Mouse (Mus musculus) Muller cell, postnatal 12 days (primary cell): ENCODE measurements at regions not wholly inside any gene's neighbourhood (a gene's known extent, or its start where the extent isn't known, plus 50 kb on each side); places are given as distances from the start of the nearest gene placed in this dataset.

Experiments used
- DNase-seq: peaks from one replicate; pipeline ENCODE4 v3.0.0-alpha.2; 2015; ENCODE audit errors: inconsistent ontology term

- DNase-seq: peak; percentile 88
Measured at GRCm38 (mm10) chr5:28919296-28920063, 276.3 kb upstream of the Rnf32 start.

DNA sequence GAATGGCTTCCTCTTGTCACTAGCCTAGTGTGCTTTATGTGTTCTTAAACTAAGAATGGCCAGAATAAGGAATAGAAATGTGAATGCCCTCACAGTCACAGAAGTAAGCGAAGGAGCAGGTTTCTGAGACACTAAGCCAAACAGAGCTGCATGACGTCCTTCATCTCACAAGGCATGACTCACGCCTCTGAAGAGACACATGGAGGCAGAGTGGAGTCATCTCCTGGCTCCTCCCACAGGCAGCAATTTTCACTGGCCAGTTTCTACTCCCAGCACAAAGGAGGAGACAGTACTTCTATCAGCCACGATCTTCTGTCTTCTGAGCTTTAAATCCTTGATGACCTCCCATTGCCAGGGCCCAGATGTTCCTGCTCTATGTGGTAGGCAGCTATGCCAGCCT is 291.3 kb upstream of the Rnf32 start:
- DNase-seq: peak; percentile 24

GRCm38 (mm10) chr5:28903805-28904320 is 291.9 kb upstream of the Rnf32 start:
- no peak for DNase-seq

DNA sequence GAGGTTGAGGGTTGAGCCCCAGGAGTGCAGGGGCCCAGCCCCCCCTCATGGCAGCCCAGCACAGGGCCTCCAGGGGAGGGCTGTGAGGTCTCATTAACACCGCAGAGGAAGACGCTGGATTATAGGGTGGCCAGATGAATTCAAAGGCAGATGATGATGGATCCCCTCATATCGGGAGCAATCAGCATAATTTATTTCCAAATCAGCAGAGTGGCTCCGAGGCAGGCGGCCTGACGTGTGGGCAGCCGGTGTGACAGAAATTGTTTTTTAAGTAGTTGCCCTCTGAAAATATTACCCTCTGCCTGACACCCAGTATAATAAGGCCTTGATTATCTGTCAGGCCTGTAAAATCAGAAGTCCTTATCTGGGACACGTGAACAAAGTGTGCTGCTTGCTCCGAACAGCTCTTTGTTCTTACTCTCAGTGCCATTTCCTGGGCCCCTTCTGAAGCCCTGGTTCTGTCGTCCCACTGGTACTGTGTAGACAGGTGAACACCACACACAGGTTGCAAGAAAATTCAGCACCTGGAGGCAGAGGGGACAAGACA is 303.0 kb upstream of the Rnf32 start:
- DNase-seq: no peak

DNA sequence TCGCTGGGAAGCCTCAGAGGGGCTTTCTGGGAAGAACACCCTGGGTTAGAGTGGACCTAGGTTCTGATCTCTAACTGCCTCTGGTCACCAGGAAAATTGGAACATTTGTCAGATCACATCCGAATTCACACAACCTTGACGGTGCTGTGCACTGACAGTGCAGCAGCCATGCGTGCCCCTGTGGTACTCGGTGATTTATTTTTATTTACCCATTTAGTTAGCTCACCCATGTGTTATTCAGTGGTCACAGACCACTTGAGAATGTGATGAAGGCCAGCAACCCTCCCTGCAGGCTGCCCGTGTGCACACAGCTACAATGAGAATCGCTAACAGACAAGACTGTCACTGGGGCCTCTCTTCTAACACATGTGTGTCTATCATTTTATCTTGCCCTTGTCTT is 303.8 kb upstream of the Rnf32 start:
- no peak for DNase-seq

DNA sequence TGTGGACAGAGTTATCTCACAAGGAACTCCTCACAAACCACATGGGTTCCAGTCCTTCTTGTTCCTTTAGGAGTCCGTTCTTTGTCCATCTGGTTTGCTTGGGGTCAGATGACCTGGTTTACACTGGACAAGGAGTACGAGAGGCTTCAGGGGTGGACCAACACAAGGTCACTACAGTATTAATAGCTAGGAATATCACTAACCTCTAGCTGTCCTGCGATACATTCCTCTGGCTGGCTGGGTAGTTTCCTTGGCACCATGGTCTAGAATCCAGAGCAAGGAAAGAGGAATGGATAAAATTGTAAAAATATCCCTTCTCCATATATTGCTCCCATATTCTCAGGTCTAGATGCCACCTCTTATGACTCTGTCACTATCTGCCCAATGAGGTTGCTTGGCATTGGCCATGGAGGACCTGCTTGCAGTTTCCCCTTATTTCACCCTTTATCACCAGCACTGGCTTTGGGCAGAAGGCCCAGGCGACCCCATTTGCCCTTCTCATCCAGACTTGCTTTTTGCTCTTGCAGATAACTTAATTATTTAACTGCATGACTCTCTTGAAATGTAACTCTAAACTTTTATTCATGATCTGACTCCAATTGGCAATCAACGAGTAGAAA is 310.9 kb upstream of the Rnf32 start:
- DNase-seq: no peak

GRCm38 (mm10) chr5:28876199-28876598 is 319.6 kb upstream of the Rnf32 start:
- DNase-seq: no peak

DNA sequence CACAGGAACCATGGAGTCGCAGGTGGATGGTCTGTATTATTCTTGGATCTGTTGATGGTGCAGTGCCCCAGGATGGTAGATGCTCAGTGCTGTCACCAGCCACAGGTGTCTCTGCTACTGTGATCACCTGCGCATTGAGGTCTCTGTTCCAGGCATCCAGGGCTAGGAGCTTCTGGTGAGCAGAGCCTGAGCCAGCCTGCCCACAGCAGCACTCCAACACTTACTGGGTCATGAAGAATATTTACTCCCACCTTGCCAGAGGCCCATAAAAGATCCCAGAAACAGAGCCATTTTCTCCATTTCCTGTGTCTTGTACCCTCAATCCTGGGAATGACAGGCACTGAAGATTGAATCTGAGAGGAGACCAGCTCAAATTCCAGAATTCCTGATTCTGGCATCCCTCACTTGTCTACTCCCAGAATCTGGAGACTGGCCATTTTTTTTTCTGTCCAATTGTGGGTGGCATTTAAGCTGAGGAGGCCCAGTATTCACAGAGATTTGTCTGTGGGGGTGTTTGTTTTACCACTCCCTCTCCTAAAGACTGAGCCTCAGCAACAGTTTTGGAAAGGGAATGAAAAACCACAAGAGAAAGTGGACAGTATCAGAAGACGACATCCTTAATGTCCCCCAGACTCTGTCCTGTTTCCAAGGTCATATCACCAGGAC is 322.1 kb upstream of the Rnf32 start:
- peak; percentile 49 for DNase-seq

DNA sequence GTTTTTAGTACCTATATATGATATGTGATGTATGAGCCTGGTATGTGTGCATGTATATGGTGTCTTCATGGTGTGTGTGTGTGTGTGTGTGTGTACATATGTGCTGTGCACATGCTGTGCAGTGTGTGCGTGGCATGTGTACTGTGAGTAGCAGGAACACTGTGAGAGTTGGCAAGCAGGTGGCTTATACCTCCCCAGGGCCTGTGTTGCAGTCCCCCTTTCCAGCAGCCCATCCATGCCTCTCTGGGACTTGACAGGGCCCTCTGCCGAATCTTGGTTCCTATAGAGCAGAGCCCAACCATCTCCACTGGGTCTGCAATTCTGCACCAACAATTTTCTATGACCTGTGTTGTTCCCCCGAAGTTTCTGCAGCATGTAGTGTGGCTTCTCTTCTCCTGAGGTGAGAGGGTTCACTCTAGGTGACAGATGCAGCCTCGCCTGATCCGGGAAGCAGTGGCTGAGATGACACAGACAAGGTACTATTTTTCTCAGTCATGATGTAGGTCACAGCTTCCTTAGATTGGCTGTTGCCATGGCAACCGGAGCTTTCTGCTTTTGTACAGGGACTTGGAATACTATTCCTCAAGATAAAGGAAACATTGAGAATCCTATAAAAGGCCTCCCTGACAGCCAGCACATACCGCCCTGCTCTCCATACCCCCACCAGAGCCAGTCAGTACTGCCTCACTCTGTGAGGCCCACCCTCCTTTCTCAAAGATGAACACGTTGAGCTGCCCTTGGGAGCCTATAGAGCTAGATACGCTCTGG is 336.0 kb upstream of the Rnf32 start:
- no peak for DNase-seq

DNA sequence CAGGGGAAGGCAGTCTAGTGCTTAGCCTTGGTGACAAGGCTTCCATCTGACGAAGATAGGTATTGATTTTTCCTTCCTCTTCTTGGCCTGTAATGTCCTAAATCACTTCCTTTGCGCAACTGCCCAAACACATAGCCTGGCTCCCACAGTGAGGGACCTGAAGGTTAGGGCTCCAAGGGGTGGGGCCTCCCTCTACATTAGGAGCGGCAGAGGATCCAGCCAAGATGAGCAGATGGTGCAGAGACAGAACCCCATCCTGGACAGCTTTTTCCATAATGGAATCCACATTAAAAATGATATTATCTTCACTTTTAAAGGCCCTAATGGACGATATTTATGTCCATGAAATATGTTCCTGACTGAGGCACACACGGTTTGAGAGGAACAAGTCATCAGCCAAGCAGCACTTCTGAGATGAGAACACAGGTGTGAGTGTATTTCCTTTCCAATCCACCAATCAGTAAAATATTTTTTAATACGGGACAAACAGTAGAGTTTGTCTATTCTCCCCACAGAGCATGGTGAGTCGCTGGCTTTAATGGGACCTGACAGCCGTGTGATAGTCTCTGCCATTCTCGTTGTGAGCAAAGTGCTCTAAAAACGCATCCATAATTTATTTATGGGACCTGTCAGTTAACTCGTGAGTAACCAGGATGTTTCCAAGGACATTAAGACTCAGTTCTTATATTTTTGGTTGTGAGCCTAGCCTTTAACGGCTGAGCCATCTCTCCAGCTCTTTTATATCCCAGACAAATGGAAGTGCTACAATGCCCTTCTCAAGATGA is 357.5 kb upstream of the Rnf32 start:
- DNase-seq: no peak

DNA sequence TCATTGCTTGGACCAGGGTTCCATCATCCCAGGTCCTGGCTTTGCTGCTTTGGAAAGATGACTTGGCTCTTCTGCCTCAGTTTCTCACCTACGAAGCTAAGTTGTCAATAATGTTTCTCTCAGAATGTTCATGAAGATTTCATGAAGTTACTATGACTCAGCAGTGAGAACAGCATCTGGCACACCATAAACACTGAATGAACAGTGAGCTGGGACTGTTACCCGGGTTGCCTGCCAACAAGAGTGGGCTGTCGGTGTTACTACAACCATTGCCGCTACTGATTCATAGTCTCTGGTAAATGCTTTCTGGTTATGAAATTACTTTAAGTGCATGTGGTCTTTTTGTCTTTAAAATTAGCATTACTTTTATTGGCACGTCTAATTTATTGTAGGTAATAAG is 352.0 kb upstream of the Shh start:
- DNase-seq: no peak

GRCm38 (mm10) chr5:28807950-28808349 is 340.9 kb upstream of the Shh start:
- no peak for DNase-seq

DNA sequence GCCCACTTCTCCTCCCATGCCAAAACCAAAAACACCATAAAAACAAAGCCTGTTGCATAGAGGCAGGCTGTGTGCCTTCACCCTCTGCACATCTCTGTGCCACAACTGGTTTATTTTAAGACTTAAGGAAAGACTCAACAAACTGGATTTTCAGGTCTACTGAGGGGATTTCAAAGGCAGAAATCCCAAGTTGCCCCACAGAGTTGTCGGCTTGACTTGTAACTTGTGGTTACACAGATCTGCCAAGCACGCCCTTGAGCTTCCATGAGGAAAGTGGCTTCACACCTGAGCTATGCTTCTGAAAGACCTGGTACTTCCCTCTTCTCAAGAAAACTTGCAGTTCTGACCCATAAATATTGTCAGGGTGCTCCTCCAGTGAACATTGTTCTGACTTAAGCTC is 332.4 kb upstream of the Shh start:
- DNase-seq: no peak

- DNase-seq: no peak
Measured at GRCm38 (mm10) chr5:28798361-28798760, 331.3 kb upstream of the Shh start.

GRCm38 (mm10) chr5:28795130-28795758 is 328.2 kb upstream of the Shh start:
- no peak for DNase-seq

- no peak for DNase-seq
Measured at GRCm38 (mm10) chr5:28793781-28794180, 326.7 kb upstream of the Shh start.

GRCm38 (mm10) chr5:28785347-28786060 is 318.4 kb upstream of the Shh start:
- no peak for DNase-seq

DNA sequence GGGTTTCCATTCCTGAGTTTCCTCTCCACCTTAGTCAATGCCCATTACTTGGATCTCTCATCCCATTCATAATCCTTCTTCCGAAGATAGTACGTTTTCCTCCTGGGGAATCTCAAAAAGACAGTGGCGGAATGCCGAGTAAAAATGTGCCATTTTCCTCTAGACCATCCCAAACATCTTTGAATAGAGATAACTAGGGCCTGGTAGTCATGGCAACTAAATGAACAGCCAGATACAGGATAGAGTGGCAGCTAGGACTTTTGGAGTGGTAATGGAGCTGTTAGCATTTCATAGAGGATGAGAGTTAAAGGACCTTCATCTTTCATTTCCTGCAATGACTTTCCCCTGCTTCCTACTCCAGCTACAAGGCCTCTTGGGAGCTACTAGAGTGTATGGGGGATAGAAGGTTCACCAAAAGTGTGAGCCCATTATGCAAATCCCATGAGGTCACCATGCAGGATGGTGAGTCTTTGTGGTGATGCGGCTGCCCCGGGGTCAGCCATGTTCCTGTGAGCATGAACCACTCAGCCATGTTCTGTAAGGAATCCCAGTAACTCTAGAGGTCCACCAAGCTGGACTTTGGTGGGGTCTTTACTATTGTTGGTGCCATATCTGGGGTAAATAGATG is 317.4 kb upstream of the Shh start:
- no peak for DNase-seq

DNA sequence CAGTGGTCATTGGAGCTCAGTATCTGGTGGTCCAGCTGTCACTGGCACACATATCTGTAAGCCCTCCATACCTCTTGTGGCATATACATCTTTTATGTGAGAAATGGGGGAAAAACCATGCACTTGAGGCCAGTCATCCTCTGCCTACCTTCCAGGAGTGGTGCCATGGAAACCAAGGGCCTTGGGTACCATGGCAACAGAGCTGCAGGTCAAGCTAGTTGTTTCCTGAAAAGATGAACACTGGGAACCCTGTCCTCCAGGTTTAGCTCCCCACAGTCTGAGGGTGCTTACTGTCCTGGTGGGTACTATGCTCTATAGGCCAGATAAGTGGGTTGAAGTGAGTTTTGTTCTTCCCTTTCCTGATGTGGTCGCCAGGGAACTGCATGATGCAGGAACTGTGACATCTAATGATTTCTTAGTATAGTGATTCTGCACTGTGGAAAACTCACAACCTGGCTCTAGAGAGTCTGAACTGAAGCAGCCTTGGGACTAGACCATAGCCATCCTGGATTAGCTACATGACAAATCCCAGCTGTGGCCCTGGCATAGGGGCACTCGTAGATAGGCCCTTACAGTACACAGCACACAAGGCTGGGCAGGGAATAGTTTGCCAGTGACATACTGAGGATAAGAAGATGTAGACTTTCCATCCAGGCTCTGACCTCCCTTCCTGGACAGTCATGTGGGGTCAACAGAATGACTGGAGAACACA is 308.7 kb upstream of the Shh start:
- no peak for DNase-seq
